Mouse (Mus musculus): Measurements from ENCODE around the gene Gpr162. TPM values are rescaled to one million over a fixed set of nuclear protein-coding genes. Genes with fewer than 3 reads are reported as not detected.

Gene Gpr162
- total RNA-seq (2021) = 100 to 1,000 TPM; 181 to 199 TPM
- long read RNA-seq, experiment 1, transcript Gpr162-201 (5 exons, 2,676 nt) = major isoform, 79 of 116 reads
- long read RNA-seq, experiment 1, partial matches to known transcripts = 14 of 116 reads
- long read RNA-seq, experiment 1, other reads (novel, unspliced or antisense) = 20 of 116 reads
- long read RNA-seq, experiment 2, transcript Gpr162-201 (5 exons, 2,676 nt) = major isoform, 89 of 163 reads
- long read RNA-seq, experiment 2, partial matches to known transcripts = 19 of 163 reads
- long read RNA-seq, experiment 2, other reads (novel, unspliced or antisense) = 52 of 163 reads

GRCm38 (mm10) chr6:124863658-124864298 is at the start of gene Gpr162:
Gene Gpr162 (minus strand): TSS chr6:124863983.
- TF ChIP-seq CTCF (conservative IDR thresholded peaks at IDR 0.05) = peak; percentile 57
- Histone ChIP-seq H3K4me3 (peak within 1 kb of the TSS; percentile 82), H3K27ac (peak within 1 kb of the TSS; percentile 99)
- peak; percentile 72 to 77 for DNase-seq (ENCODE audit: low spot score in 2 of 2)

DNA sequence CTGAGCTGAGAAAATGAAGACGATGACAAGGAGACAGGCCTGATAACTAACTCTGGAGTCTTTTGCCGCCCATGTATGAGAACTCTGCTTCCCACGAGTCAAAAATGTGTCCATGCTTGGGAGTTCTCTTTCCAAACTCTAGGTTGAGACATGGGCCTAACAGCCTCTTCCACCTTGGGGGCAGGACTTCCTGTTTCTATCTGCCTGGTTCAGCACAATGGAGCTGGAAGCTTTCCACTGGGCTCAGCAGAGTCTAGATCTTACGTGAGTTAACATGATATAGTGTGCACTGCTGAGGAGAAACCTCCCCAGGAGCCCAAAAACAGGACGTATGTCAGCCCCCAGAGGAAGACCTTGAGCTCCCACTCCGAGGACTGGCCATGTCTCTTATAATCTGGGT is 49.4 kb upstream of the Gpr162 start:
- H3K27ac ChIP-seq = 0 out of 2 replicates have a peak overlapping the region, but pooled peaks have one; percentile 14

DNA sequence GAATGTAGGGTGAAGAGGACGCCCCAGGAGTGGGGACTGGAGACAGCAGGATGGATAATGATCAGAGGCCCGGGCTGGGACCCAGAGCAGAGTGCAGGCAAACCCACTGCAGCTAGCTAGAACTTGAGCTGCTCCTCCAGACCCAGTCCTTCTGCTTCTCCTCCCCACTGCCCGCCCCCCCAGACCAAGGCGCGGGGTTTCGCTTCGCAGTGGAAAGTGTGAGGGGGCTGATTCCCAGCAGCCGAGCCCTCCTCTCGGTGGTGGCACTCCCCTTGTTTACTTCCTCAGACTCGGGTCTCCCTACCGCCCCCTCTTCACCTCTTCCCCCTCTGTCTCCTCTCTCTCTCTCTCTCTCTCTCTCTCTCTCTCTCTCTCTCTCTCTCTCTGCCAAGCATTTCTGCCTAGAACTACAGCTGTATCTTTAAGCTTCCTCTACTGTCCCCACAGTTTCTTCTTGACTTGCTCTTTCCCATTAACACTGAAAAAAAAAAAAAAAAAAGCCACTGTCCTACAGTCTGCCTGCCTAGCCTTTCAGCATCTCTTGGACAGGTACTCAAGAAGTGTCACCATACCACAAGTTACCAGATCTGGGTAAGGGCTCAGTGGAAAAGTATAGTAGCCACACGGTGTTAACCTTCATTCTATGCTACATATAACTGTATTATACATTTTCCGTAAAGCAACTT is 47.9 kb upstream of the Gpr162 start, which contains the start of gene Lag3:
Gene Lag3, minus strand, starts transcription at position 173 of the 686 bp plus-strand sequence.
- no peak within 1 kb of the TSS for H3K27ac ChIP-seq
- DNase-seq (ENCODE audit: low spot score in 2 of 2) = no peak
- TF ChIP-seq CTCF (conservative IDR thresholded peaks at IDR 0.05) = no peak
- no peak within 1 kb of the TSS for H3K4me3 ChIP-seq

More for the DNA sequence above, 49.4 kb upstream of the Gpr162 start:
- no peak overlapping the region for H3K4me3 ChIP-seq
- no peak for TF ChIP-seq CTCF (conservative IDR thresholded peaks at IDR 0.05)
- DNase-seq (ENCODE audit: low spot score in 2 of 2) = no peak

DNA sequence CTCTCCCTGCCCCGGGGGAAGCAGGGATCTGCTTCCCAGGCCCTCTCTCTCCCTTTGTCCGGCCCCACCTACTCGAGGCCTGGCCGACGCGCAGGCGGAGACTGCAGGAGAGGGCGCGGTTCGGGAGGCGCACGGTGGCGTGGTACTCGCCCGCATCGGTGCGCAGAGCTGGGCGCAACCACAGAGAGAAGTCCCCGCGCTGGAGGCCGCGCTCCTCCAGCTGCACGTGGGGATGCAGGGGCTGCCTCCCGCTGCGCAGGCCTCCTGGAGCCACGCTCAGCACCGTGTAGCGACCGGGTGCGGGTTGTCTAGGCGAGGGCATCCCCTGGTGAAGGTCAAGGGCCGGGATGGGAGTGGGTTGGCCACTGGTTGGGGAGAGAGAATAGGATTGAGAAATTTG is 46.2 kb upstream of the Gpr162 start:
- DNase-seq (ENCODE audit: low spot score in 2 of 2) = no peak
- TF ChIP-seq CTCF (conservative IDR thresholded peaks at IDR 0.05) = no peak
- no peak overlapping the region for H3K27ac ChIP-seq
- H3K4me3 ChIP-seq = no peak overlapping the region

GRCm38 (mm10) chr6:124907767-124908166 is 44.0 kb upstream of the Gpr162 start:
- no peak for TF ChIP-seq CTCF (conservative IDR thresholded peaks at IDR 0.05)
- no peak for DNase-seq (ENCODE audit: low spot score in 2 of 2)
- Histone ChIP-seq H3K27ac (no peak overlapping the region), H3K4me3 (no peak overlapping the region)

GRCm38 (mm10) chr6:124904991-124905860 is 41.4 kb upstream of the Gpr162 start:
- Histone ChIP-seq H3K4me3 (peak overlapping the region; percentile 59; the same call in 1 of the 2 replicates), H3K27ac (peak overlapping the region; percentile 97)
- no peak for TF ChIP-seq CTCF (conservative IDR thresholded peaks at IDR 0.05)
- DNase-seq (ENCODE audit: low spot score in 2 of 2) = no peak

GRCm38 (mm10) chr6:124904161-124904981 is 40.6 kb upstream of the Gpr162 start:
- TF ChIP-seq CTCF (conservative IDR thresholded peaks at IDR 0.05) = peak; percentile 66
- peak; percentile 74 to 90 for DNase-seq (ENCODE audit: low spot score in 2 of 2)
- H3K4me3 ChIP-seq = peak overlapping the region; percentile 59
- peak overlapping the region; percentile 97 for H3K27ac ChIP-seq

DNA sequence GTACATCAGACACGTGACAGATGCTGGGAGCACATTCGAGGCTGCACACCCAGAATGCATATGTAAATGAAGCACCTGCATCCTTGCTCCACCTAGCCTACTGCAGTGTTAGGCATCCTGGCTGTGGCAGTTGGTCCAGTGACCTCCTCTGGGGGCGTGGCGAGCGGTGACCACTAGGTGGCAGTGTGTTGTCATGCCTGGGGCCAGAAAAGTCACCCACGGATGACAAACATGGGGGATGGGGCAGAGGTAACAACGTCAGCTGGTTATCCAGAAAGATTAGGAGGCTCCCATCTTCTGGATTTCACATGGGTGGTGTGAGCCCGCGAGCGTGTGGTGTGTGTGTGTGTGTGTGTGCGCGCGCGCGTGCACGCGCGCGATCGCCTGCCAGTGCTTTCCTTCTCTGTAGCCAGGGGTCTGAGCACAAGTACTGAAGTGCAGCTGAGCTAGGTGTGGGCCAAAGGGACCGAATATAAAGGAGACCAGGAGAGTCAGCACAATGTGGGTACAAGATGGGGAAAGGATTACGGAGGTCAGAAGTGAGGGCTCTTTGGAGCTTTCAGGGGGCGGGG is 39.9 kb upstream of the Gpr162 start:
- H3K4me3 ChIP-seq = peak overlapping the region; percentile 59
- DNase-seq (ENCODE audit: low spot score in 2 of 2) = peak; percentile 88 to 92
- peak; percentile 78 for TF ChIP-seq CTCF (conservative IDR thresholded peaks at IDR 0.05)
- peak overlapping the region; percentile 97 for H3K27ac ChIP-seq

DNA sequence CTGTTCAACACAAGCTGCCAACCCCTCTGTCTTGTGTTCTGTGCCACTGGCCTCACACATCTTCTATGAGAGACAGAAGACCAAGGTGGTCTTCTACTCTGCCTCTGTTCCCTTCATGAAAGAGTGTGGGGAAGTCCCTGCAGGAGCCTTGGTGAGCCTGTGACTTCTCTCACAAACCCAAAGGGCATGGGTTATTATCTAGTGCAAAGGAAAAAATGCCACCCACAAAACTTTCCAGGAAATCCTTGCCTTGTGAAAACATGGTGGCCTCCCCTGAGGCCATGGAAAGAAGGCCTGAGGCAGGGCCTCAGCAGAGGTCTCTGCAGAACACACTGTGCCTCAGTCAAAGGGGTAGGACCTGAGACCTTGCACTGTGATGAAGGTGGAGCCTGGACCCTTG is 38.1 kb upstream of the Gpr162 start:
- DNase-seq (ENCODE audit: low spot score in 2 of 2) = no peak
- Histone ChIP-seq H3K27ac (no peak overlapping the region), H3K4me3 (no peak overlapping the region)
- no peak for TF ChIP-seq CTCF (conservative IDR thresholded peaks at IDR 0.05)

DNA sequence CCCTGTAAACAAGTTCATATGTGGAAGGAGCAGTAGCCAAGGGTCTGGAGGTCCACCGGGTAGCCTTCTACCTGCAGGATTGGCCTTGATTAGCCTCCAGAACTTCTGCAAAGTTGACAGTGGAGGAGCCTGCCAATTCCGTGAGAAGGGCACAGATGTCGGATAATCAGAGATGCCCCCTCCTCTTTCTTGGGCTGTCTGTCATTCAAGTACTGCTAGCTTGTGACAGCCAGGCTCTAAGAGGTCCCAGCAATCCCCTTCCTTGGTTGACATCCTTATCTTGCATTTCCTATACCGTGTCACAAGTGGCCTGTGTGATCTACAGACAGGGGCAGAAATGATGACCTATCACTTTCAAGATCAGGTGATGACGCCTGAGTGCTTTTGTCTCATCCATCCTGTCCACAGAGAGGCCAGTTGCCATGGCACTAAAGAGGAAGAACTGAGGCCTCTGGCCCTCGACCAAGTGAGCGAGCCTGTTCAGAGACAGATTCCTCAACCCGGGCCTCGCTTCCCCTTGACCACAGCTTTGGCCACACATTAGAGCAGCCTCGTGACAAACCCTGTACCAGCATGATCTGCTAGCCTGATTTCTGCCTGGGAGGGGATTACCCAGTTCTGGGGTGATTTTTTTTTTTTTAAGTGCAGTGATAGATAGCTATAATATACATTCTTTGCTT is 37.2 kb upstream of the Gpr162 start:
- Histone ChIP-seq H3K27ac (no peak overlapping the region), H3K4me3 (no peak overlapping the region)
- no peak for TF ChIP-seq CTCF (conservative IDR thresholded peaks at IDR 0.05)
- DNase-seq (ENCODE audit: low spot score in 2 of 2) = peak in 1 of 2 experiments; percentile 39

Measured in layer of hippocampus, adult 2 months (tissue).